Mouse (Mus musculus): ENCODE results near the gene Ntrk3. TPM values are rescaled to one million over a fixed set of nuclear protein-coding genes. Genes with fewer than 3 reads are reported as not detected.

Gene Ntrk3
- total RNA-seq, 1 experiment from 2014 or later: 38.2 TPM

DNA sequence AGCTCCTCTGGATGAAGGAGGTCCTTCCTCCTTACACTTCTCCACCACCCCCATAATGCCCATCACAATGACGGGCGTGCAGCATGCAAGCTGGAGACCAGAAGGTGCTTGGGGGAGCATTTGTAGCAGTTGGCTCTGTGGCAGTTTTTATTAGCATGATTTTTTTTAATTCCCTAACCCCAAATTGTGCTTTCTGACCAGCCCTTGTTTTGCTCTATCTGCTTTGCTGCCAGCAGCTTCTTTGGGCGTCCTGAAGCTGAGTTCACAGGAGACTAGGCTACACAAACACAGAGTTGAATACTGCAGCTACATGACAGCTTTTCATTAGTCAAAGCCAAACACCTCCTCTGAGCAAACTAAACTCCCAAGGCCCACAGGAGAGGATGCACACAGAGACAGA, 296.9 kb downstream of the Ntrk3 start:
- DNase-seq: no peak

DNA sequence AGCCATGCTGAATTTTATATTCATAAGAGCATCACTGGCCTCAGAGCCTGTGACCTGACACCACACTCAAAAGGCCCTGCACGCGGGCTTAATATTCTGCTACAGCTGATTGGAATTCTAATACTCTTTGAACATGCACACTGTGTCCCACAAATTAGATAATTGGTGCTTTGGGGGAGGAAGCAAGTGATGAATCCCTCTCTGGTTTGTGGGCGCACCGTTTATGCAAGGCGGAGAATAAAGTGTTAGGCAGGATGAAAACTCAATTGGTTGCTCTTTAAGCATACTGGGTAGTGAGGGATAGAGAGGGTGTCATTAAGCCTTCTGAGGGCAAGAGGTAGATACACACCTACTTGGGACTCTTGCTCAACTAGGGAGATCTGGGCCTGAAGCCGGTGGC, 297.3 kb downstream of the Ntrk3 start:
- no peak for DNase-seq

- peak; percentile 40 for DNase-seq
Observed at GRCm38 (mm10) chr7:78439361-78440120, 298.3 kb downstream of the Ntrk3 start.

- no peak for DNase-seq
Observed at GRCm38 (mm10) chr7:78433617-78434144, 304.1 kb downstream of the Ntrk3 start.

DNA sequence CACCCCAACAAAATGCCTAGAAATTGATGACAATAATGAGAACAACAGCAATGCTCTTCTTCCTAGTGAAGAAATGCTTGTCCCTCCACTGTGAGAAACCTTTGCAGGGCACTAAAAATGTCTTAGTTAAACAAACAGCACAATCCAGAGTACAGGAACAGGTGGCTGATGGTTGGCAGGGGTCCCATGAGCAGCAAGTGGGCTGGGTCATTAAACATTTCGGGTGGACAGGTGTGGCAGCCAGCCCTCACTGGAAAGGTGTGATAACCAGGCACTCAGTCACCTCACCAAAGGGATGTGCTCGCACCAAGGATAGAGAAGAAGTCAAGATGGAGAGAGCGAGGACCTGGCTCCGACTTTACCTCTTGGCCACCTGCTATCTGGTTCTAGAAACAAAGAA, 306.2 kb downstream of the Ntrk3 start:
- DNase-seq: no peak

DNA sequence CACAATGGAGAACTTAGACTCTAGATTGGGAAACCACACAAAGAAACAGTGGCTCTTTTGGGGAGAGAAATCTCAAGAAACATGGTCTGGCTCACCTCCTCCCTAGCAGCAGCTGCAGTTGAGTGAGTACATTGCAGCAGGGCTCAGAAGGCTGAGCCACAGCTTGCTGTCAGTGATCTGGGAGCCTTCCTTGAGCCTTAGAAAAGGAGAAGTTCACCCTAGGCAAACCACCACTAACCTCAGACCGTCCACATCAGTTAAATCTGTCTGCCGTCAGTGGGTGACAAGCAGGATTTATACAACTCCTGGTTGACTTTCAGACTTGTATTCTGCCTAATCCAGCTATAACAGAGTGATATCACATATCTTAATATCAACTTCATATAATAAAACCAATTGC, 325.6 kb downstream of the Ntrk3 start:
- DNase-seq: no peak

DNA sequence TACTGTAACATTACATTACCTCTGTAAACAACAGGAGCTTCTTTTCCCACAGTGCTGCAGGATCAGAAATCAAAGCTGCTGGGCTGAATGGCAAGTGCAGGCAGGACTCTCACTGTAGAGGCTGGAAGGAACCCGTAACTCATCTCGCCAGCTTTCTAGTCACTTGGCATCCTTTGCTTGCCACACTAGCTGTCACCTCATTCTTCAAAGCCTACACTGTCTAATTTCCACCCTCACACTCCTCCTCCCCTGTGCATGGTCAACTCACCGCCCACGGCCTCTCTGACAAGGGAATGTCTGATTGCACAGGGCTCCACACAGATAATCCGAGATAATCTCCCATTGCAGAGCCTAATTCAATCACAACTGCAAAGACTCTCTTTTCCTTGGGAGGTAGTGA, 327.8 kb downstream of the Ntrk3 start:
- DNase-seq: no peak

DNA sequence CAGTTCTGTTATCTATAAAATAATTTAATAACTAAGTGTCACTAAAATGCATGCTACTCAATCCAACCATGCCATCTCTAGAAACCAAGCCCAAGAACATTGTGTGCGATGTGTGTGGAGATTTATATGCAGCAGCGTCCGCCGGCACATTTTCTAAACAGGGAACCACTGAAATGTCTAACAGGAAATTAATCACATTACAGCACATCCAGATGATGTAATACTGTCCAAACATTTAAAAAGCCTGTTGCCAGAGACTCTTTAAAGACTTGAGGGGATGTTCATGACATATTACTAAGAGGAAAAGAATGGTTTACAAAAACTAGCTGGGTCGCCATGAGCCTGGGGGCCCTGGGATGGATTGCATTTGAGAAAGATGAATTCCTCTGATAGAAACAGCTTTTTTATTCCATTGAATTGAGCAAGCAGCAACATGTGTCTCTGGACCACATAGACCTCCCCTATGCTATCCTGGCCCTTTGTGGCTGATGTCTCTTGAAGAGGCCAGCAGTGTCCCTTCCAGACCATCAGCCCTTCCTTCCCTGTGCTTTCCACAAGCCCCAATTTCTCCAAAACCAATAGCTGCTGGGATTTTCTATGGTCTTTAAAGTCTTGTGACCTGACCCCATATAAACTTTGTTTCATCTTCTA, 331.0 kb downstream of the Ntrk3 start:
- DNase-seq: no peak

DNA sequence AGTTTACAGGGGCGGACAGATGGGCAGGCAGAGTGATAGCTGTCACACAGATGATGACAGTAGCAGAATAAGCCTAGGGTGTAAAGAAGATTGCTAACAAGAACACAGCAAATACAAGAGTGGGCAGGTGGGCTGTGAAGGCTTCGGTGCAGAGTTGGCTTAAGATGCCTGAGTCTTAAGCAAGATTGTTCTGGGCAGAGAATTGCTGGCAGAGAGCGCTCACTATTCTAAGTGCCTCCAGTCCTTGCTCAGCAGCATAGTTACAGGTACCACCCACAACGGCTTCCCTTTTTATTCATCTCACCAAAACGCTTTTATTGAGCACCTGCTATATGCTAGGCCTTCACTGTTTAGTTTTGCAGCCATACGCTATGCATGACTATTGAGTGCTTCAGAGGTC, 333.3 kb downstream of the Ntrk3 start:
- DNase-seq: no peak

DNA sequence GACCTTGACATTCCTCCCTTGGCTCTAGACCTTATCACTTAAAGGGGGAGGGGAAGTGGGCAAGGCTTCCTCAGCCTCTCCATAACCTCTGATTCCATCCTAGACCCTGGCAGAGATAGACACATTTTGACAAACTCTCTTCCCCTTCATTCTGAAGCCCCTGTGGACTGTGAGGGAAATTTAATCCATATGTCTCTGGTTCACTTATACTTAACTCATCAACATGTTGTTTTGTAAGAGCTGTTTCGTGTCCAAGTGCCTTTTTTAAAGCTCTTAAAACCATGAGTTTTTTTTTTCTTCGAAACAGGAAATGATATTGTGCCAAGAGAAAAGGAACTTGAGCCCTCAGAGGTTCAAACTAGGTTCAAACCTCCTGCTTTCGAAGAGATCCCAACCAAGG, 335.3 kb downstream of the Ntrk3 start:
- no peak for DNase-seq

- DNase-seq: no peak
Observed at GRCm38 (mm10) chr7:78400219-78400618, 337.6 kb downstream of the Ntrk3 start.

GRCm38 (mm10) chr7:78398377-78398776, 339.4 kb downstream of the Ntrk3 start:
- no peak for DNase-seq

DNA sequence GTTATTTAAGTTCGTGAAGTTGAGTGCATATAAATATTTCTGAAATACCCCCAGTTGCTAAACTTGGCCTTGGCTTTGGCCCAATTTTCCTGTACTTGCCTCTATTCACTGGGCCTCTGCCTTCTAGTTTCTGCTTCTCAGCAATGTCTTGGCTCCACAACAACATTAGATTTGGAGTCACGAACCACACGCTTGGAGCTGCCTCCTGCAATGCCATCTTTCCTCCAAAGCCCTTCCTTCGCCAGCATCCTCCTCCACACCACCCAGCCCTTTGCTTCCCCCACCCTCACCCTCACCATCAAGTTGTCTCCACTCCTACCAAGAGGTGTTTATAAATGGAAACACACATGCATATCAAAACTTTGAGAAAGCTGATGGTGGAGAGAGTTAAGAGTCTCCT, 340.6 kb downstream of the Ntrk3 start:
- DNase-seq: no peak

- DNase-seq: no peak
Observed at GRCm38 (mm10) chr7:78390019-78390418, 347.8 kb downstream of the Ntrk3 start.

GRCm38 (mm10) chr7:78388101-78388500, 349.7 kb downstream of the Ntrk3 start:
- DNase-seq: no peak

DNA sequence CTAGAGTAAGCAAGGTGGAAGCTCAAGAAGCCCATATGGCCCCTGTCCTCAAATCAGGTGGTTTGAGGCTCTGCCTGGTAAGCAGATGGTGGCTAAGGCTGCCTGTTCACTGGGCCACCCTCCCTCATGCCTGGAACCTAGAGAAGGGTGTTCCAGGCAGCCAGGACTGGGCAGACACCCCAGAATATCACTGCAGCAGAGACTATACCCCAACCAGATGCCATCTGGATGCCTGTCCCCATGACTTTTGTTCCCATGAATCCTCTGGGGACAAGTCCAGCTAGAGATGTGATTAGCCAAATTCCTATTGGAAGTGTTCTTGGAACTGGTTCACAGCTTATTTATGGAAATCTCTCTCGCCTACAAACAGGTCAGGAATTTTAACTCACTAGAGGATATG, 351.8 kb downstream of the Ntrk3 start:
- peak; percentile 12 for DNase-seq

DNA sequence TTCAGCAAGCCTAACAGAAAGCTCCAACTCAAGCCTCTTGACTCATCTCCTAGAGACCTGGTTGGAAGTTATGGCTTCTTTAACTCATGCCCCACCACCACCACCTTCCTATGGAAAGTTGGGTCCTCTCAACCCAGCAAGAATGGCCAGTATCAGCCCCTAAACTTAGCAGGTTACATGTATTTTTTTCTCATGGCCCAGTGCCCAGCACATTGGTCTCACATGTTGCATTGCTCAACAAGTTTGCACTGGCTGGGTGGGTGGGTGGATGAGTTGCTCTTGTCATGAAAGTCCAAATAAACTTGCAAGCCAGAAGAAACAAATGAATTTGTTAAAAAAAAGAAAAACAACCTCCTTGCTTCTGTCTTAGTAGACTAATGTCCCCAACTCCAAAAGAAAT, 353.7 kb downstream of the Ntrk3 start:
- no peak for DNase-seq

- DNase-seq: peak; percentile 18
Observed at GRCm38 (mm10) chr7:78382126-78382525, 355.7 kb downstream of the Ntrk3 start.

DNA sequence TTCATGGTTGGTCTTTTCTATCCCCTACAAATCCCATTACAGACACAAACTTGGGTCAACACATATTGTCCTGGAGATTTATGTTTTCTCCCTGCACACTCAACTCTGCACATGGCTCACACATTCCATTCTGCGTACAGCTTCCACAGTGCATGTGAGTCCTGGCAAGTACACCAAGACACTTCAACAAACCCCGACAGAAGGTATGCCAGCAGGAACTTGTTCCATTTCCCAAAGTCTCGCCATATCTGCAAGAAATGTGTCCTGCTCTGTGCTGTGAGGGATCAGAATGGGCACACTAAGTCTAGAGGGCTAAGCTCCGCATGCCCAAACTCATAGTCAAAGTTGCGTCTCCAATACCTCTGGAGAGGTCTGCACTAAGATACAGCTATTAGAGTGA, 358.0 kb downstream of the Ntrk3 start:
- no peak for DNase-seq

GRCm38 (mm10) chr7:78378306-78378705, 359.5 kb downstream of the Ntrk3 start:
- DNase-seq: no peak

DNA sequence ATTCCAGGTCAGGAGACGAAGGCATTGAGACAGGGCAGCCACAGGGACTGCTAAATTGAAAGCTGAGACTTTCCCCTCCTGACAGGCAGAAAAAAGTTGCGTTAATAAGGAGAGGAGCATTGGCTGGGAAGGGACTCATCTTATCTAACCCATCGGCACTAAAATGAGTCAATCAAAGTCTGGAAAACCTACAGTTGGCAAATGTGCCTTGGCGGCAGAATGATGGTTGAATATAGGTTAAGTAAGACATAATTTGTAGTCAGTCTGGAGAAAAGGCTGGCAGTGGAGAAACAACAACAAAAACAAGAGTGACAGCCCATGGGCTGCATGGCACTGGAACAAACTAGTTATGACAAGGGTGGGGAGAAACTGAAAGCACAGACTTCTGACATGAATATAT, 360.9 kb downstream of the Ntrk3 start:
- no peak for DNase-seq

- DNase-seq: peak; percentile 58
Observed at GRCm38 (mm10) chr7:78361341-78362309, 376.2 kb downstream of the Ntrk3 start.

- DNase-seq: no peak
Observed at GRCm38 (mm10) chr7:78347464-78347863, 390.3 kb downstream of the Ntrk3 start.
